Mouse (Mus musculus) intestine, postnatal 0 days (tissue): Measurements from ENCODE around the gene Gnaz. TPM values are rescaled to one million over a fixed set of nuclear protein-coding genes. Genes with fewer than 3 reads are reported as not detected.

Experiments used
- ATAC-seq: fragments of 200-750 bp; cut with Nextera tagmentation; 2 replicates; pipeline ENCODE4 v1.8.0; 2017; ENCODE audit warnings: mild to moderate bottlenecking, moderate TSS enrichment, moderate library complexity
- H3K27ac ChIP-seq: fragments of 300-500 bp; sonication (generic); 2 replicates; pipeline ENCODE4 v1.5.1; 2014; ENCODE audit warnings: mild to moderate bottlenecking, low read depth, low read length, moderate library complexity
- H3K27me3 ChIP-seq: fragments of 300-500 bp; sonication (generic); replicated peaks from 2 replicates; pipeline ENCODE4 v1.6.1; 2014; ENCODE audit warnings: low read length, mixed read lengths; ENCODE audit not compliant: control insufficient read depth, insufficient read depth
- H3K36me3 ChIP-seq: fragments of 300-500 bp; sonication (generic); 2 replicates; pipeline ENCODE4 v1.6.1; 2014; ENCODE audit warnings: mild to moderate bottlenecking, moderate library complexity; ENCODE audit not compliant: control insufficient read depth, insufficient read depth
- H3K4me1 ChIP-seq: fragments of 300-500 bp; sonication (generic); replicated peaks from 2 replicates; pipeline ENCODE4 v1.6.1; 2014; ENCODE audit warnings: antibody characterized with exemption, low read length, mixed read lengths; ENCODE audit not compliant: control insufficient read depth, insufficient read depth
- H3K4me2 ChIP-seq: fragments of 300-500 bp; sonication (generic); replicated peaks from 2 replicates; pipeline ENCODE4 v1.6.1; 2014; ENCODE audit warnings: low read depth, mild to moderate bottlenecking, moderate library complexity
- H3K4me3 ChIP-seq: fragments of 300-500 bp; sonication (generic); 2 replicates; pipeline ENCODE4 v1.5.1; 2014; ENCODE audit warnings: low read depth, low read length
- H3K9ac ChIP-seq: fragments of 300-500 bp; sonication (generic); 2 replicates; pipeline ENCODE4 v1.6.1; 2014; ENCODE audit warnings: mild to moderate bottlenecking, low read depth, low read length
- H3K9me3 ChIP-seq: fragments of 300-500 bp; sonication (generic); 2 replicates; pipeline ENCODE4 v1.6.1; 2016; ENCODE audit warnings: mixed run types; ENCODE audit not compliant: control insufficient read depth
- CTCF ChIP-seq: sonication (generic); IDR thresholded peaks from 2 replicates; pipeline ENCODE4 v1.5.1; 2016; ENCODE audit warnings: low read depth, mild to moderate bottlenecking, control low read depth, antibody characterized with exemption, moderate library complexity
- WGBS: fragments of 180-500 bp; shearing (Covaris S2); extraction: QIAGEN DNeasy Blood & Tissue Kit; methylation state at CpG from one replicate; pipeline ENCODE4 v1.1.7; 2014; 5-methylcytosine and 5-hydroxymethylcytosine counted together
- polyA plus RNA-seq: library from polyadenylated mRNA; unstranded; fragments of >200 nt; fragmentation: Nextera tagmentation; extraction: Ambion mirVana; gene quantifications from 2 replicates; pipeline ENCODE4 v1.2.1, GENCODE M21; 2015

Gene Gnaz
- polyA plus RNA-seq, 1 experiment from 2014 or later = 2.4 TPM

- WGBS = 20% methylated on average over 7 of the region's 7 CpGs
- Histone ChIP-seq H3K27ac (no peak overlapping the region), H3K36me3 (no peaks in the 10 kb centered on the region), H3K9me3 (no peaks in the 10 kb centered on the region), H3K27me3 (no peaks in the 10 kb centered on the region), H3K9ac (no peak overlapping the region), H3K4me2 (no peak overlapping the region), H3K4me3 (no peak overlapping the region), H3K4me1 (no peaks in the 10 kb centered on the region)
- TF ChIP-seq CTCF = no peak
- ATAC-seq = no peak
Measured at GRCm38 (mm10) chr10:75044459-75044858, 77.5 kb downstream of the Gnaz start.

GRCm38 (mm10) chr10:75045831-75046230 lies 78.9 kb downstream of the Gnaz start:
- Histone ChIP-seq H3K4me2 (no peak overlapping the region), H3K9ac (no peak overlapping the region), H3K9me3 (no peaks in the 10 kb centered on the region), H3K36me3 (no peaks in the 10 kb centered on the region), H3K4me1 (no peaks in the 10 kb centered on the region), H3K4me3 (no peak overlapping the region), H3K27me3 (no peaks in the 10 kb centered on the region), H3K27ac (no peak overlapping the region)
- no peak for ATAC-seq
- 63% methylated on average over 15 of the region's 15 CpGs for WGBS
- no peak for TF ChIP-seq CTCF

GRCm38 (mm10) chr10:75048711-75049110 lies 81.7 kb downstream of the Gnaz start:
- no peak for ATAC-seq
- WGBS = 92% methylated on average over 7 of the region's 7 CpGs
- Histone ChIP-seq H3K9me3 (no peaks in the 10 kb centered on the region), H3K4me2 (no peak overlapping the region), H3K27ac (no peak overlapping the region), H3K4me3 (no peak overlapping the region), H3K9ac (no peak overlapping the region), H3K4me1 (no peaks in the 10 kb centered on the region), H3K36me3 (no peaks in the 10 kb centered on the region), H3K27me3 (no peaks in the 10 kb centered on the region)
- TF ChIP-seq CTCF = no peak

- TF ChIP-seq CTCF = no peak
- no peak overlapping the region for H3K4me2 ChIP-seq
- no peak overlapping the region for H3K27ac ChIP-seq
- H3K36me3 ChIP-seq = no peaks in the 10 kb centered on the region
- WGBS = 85% methylated on average over 21 of the region's 21 CpGs
- no peak overlapping the region for H3K9ac ChIP-seq
- H3K9me3 ChIP-seq = no peaks in the 10 kb centered on the region
- no peaks in the 10 kb centered on the region for H3K27me3 ChIP-seq
- H3K4me1 ChIP-seq = 0 out of 2 replicates have a peak, but pooled peaks cover 3% of the 10 kb centered on the region
- ATAC-seq = no peak
- no peak overlapping the region for H3K4me3 ChIP-seq
Measured at GRCm38 (mm10) chr10:75051364-75052074, 84.5 kb downstream of the Gnaz start.

GRCm38 (mm10) chr10:75052902-75053301 lies 85.9 kb downstream of the Gnaz start:
- Histone ChIP-seq H3K4me1 (0 out of 2 replicates have a peak, but pooled peaks cover 3% of the 10 kb centered on the region), H3K27ac (no peak overlapping the region), H3K4me2 (no peak overlapping the region), H3K36me3 (no peaks in the 10 kb centered on the region), H3K9ac (no peak overlapping the region), H3K4me3 (no peak overlapping the region), H3K9me3 (no peaks in the 10 kb centered on the region), H3K27me3 (no peaks in the 10 kb centered on the region)
- 68% methylated on average over 8 of the region's 8 CpGs for WGBS
- no peak for ATAC-seq
- TF ChIP-seq CTCF = no peak

GRCm38 (mm10) chr10:75053655-75054054 lies 86.7 kb downstream of the Gnaz start:
- Histone ChIP-seq H3K27me3 (no peaks in the 10 kb centered on the region), H3K4me3 (no peak overlapping the region), H3K9me3 (no peaks in the 10 kb centered on the region), H3K9ac (no peak overlapping the region), H3K36me3 (no peaks in the 10 kb centered on the region), H3K4me2 (no peak overlapping the region), H3K27ac (no peak overlapping the region), H3K4me1 (0 out of 2 replicates have a peak, but pooled peaks cover 3% of the 10 kb centered on the region)
- 70% methylated on average over 4 of the region's 4 CpGs for WGBS
- ATAC-seq = no peak
- TF ChIP-seq CTCF = no peak
